Mouse (Mus musculus): ENCODE data around the gene Abr. TPM values are rescaled to one million over a fixed set of nuclear protein-coding genes. Genes with fewer than 3 reads are reported as not detected.

Abr gene
- total and polyA plus RNA-seq, 3 experiments: 3.8 to 8.8 TPM; not detected in 1

GRCm38 (mm10) chr11:76628613-76629012 is 6.5 kb upstream of the Abr start (continued):
- TF ChIP-seq BHLHE40 (IDR thresholded peaks at IDR 0.05; ENCODE audit: borderline replicate concordance, low read depth, low read length): peak; percentile 59; the same call in 1 of the 2 replicates
- TF ChIP-seq ELF1 (IDR thresholded peaks at IDR 0.05; ENCODE audit: low read depth, low read length): peak; percentile 72; the same call in 1 of the 2 replicates
- no peak for TF ChIP-seq NRF1 (IDR thresholded peaks at IDR 0.05; ENCODE audit: insufficient read depth, low read depth, low read length, poor library complexity, severe bottlenecking)
- peak; percentile 90 for TF ChIP-seq ETS1 (IDR thresholded peaks at IDR 0.05; ENCODE audit: low read depth, low read length)
- no peak for TF ChIP-seq ZMIZ1 (IDR thresholded peaks at IDR 0.05; ENCODE audit: low read depth, low read length)
- TF ChIP-seq MAFK (IDR thresholded peaks at IDR 0.05; ENCODE audit: borderline replicate concordance, low read depth, low read length): no peak
- no peak for TF ChIP-seq MAX (IDR thresholded peaks at IDR 0.05; ENCODE audit: low read length)
- TF ChIP-seq CHD2 (IDR thresholded peaks at IDR 0.05; ENCODE audit: low read length): no peak
- TF ChIP-seq MAZ (IDR thresholded peaks at IDR 0.05; ENCODE audit: low read depth, low read length): no peak
- no peak for TF ChIP-seq SMC3 (IDR thresholded peaks at IDR 0.05; ENCODE audit: low read depth, low read length)
- 0 out of 2 replicates have a peak, but pooled peaks have one; percentile 23 for TF ChIP-seq MYC (IDR thresholded peaks at IDR 0.05; ENCODE audit: low read depth, low read length)
- peak; percentile 99 for TF ChIP-seq GATA1 (IDR thresholded peaks at IDR 0.05; ENCODE audit: low read depth, low read length)
- no peak for TF ChIP-seq E2F4 (IDR thresholded peaks at IDR 0.05; ENCODE audit: borderline replicate concordance, low read depth, low read length)
- no peak for TF ChIP-seq MEF2A (IDR thresholded peaks at IDR 0.05; ENCODE audit: extremely low read depth, insufficient replicate concordance, low read depth, low read length, poor library complexity, severe bottlenecking)
- TF ChIP-seq HCFC1 (IDR thresholded peaks at IDR 0.05; ENCODE audit: low read depth, low read length): no peak
- TF ChIP-seq KAT2A (conservative IDR thresholded peaks at IDR 0.05; ENCODE audit: low read depth, low read length): no peak
- TF ChIP-seq POLR2A (IDR thresholded peaks at IDR 0.05; ENCODE audit: control insufficient read depth in 1 of 2, insufficient read depth in 1 of 2, low read depth in 1 of 2, low read length in 2 of 2, poor library complexity in 1 of 2): no peak
- no peak for TF ChIP-seq USF2 (IDR thresholded peaks at IDR 0.05; ENCODE audit: borderline replicate concordance in 1 of 2, insufficient read depth in 1 of 2, low read depth in 1 of 2, low read length in 2 of 2)
- TF ChIP-seq TBP (IDR thresholded peaks at IDR 0.05; ENCODE audit: low read depth, low read length): peak; percentile 76

GRCm38 (mm10) chr11:76624881-76625280 is 2.8 kb upstream of the Abr start:
- H3K79me2 ChIP-seq (ENCODE audit: control insufficient read depth, insufficient read depth, low read length, poor library complexity): no peaks in the 10 kb centered on the region
- no peaks in the 10 kb centered on the region for H3K27me3 ChIP-seq (ENCODE audit: control insufficient read depth in 1 of 2, insufficient read depth in 2 of 2, low read length in 2 of 2)
- no peak overlapping the region for H3K4me3 ChIP-seq (ENCODE audit: control insufficient read depth in 1 of 2, insufficient read depth in 1 of 2, low read depth in 2 of 2, low read length in 2 of 2)
- no peak overlapping the region for H3K27ac ChIP-seq (ENCODE audit: control insufficient read depth, low read depth, low read length)
- peaks cover 0 to 11% of the 10 kb centered on the region in 2 experiments; a peak in 2 of 4 replicates for H3K36me3 ChIP-seq (ENCODE audit: control insufficient read depth in 1 of 2, insufficient read depth in 2 of 2, low read length in 2 of 2)
- no peak for TF ChIP-seq ZC3H11A (IDR thresholded peaks at IDR 0.05; ENCODE audit: low read depth, low read length)
- no peak for TF ChIP-seq POLR2A (IDR thresholded peaks at IDR 0.05; ENCODE audit: control insufficient read depth in 1 of 2, insufficient read depth in 1 of 2, low read depth in 1 of 2, low read length in 2 of 2, poor library complexity in 1 of 2)
- no peak for TF ChIP-seq MAX (IDR thresholded peaks at IDR 0.05; ENCODE audit: low read length)
- no peak for TF ChIP-seq JUND (IDR thresholded peaks at IDR 0.05; ENCODE audit: low read depth, low read length)
- TF ChIP-seq POLR2AphosphoS5 (IDR thresholded peaks at IDR 0.05; ENCODE audit: borderline replicate concordance, low read depth, low read length): no peak
- TF ChIP-seq RAD21 (IDR thresholded peaks at IDR 0.05; ENCODE audit: low read depth, low read length): no peak
- TF ChIP-seq ELF1 (IDR thresholded peaks at IDR 0.05; ENCODE audit: low read depth, low read length): no peak
- TF ChIP-seq ZNF384 (IDR thresholded peaks at IDR 0.05; ENCODE audit: low read depth, low read length): no peak
- no peak for TF ChIP-seq MXI1 (IDR thresholded peaks at IDR 0.05; ENCODE audit: low read depth, low read length)
- no peak for TF ChIP-seq USF2 (IDR thresholded peaks at IDR 0.05; ENCODE audit: borderline replicate concordance in 1 of 2, insufficient read depth in 1 of 2, low read depth in 1 of 2, low read length in 2 of 2)
- no peak for TF ChIP-seq UBTF (IDR thresholded peaks at IDR 0.05; ENCODE audit: borderline replicate concordance, insufficient read depth, low read depth, low read length)
- no peak for TF ChIP-seq RCOR1 (IDR thresholded peaks at IDR 0.05; ENCODE audit: low read depth, low read length)
- TF ChIP-seq E2F4 (IDR thresholded peaks at IDR 0.05; ENCODE audit: borderline replicate concordance, low read depth, low read length): no peak
- peaks cover 0 to 11% of the 10 kb centered on the region in 2 experiments; a peak in 2 of 4 replicates for H3K4me1 ChIP-seq (ENCODE audit: control insufficient read depth in 1 of 2, insufficient read depth in 2 of 2, low read length in 2 of 2)
- H3K9ac ChIP-seq (ENCODE audit: control insufficient read depth, low read depth, low read length, poor library complexity, severe bottlenecking): no peak overlapping the region
- H3K9me3 ChIP-seq (replicated peaks; ENCODE audit: insufficient read depth, low read length): no peaks in the 10 kb centered on the region
- no peak for DNase-seq (ENCODE audit: low read depth, low spot score)

Data from MEL (cell line).